Mouse (Mus musculus): Measurements from ENCODE around the gene Fxyd3.

- TF ChIP-seq CTCF (IDR thresholded peaks at IDR 0.05; ENCODE audit: extremely low read depth, insufficient read length, insufficient replicate concordance, low read depth, low read length) = peak; percentile 94
- TF ChIP-seq POLR2A (IDR thresholded peaks at IDR 0.05; ENCODE audit: low read depth, low read length) = no peak
Observed at GRCm38 (mm10) chr7:31097583-31098248, 21.2 kb upstream of the Fxyd3 start.
